8 mouse cellular contexts compared by ENCODE assay signal in genomic region chr8:105294776-105295175, GRCm38 (mm10). TPM values are rescaled to one million over a fixed set of nuclear protein-coding genes. Genes with fewer than 3 reads are reported as not detected.
DNase-seq lines count a peak whose midpoint lies in the region; ATAC-seq lines count a peak whose summit lies in the region.
"Had no signal": no experiment of that assay in that cellular context is flagged by ENCODE, and none has a peak within 500 bp of the region (broad histone marks: within the 10 kb centered on the region; RNA-seq: fewer than 3 reads in every experiment).

No protein-coding gene starts in this region.

- H3K4me3 ChIP-seq in hindbrain, embryonic 15.5 days = no peak overlapping the region
- no peak overlapping the region for H3K4me3 ChIP-seq in hindbrain, embryonic 16.5 days (ENCODE audit: low read length)
- H3K4me3 ChIP-seq in neural tube, embryonic 12.5 days = no peak overlapping the region
- 0 out of 2 replicates have a peak overlapping the region, but pooled peaks have one; percentile 11 for H3K4me3 ChIP-seq in limb, embryonic 13.5 days
- no peak overlapping the region for H3K4me3 ChIP-seq in neural tube, embryonic 14.5 days (ENCODE audit: low read depth, low read length)

- no peak for DNase-seq in neural tube, embryonic 10.5 days (ENCODE audit: extremely low spot score, low spot score)
- no peak for DNase-seq in thymus, postnatal 10 days (ENCODE audit: low spot score in 2 of 2)

- ATAC-seq in hindbrain, embryonic 15.5 days (ENCODE audit: low FRiP score, low read depth) = no peak
- ATAC-seq in hindbrain, embryonic 16.5 days = no peak
- ATAC-seq in neural tube, embryonic 12.5 days (ENCODE audit: low FRiP score, low read depth) = no peak
- ATAC-seq in limb, embryonic 13.5 days (ENCODE audit: low FRiP score, low read depth) = no peak
- no peak for ATAC-seq in neural tube, embryonic 14.5 days (ENCODE audit: low read depth)

- WGBS in hindbrain, embryonic 15.5 days = 72% methylated on average over 9 of the region's 9 CpGs
- 74% methylated on average over 9 of the region's 9 CpGs for WGBS in hindbrain, embryonic 16.5 days
- 70% methylated on average over 9 of the region's 9 CpGs for WGBS in neural tube, embryonic 12.5 days
- WGBS in limb, embryonic 13.5 days = 72% methylated on average over 9 of the region's 9 CpGs
- 76% methylated on average over 9 of the region's 9 CpGs for WGBS in neural tube, embryonic 14.5 days

- H3K4me2 ChIP-seq in hindbrain, embryonic 15.5 days = 0 out of 2 replicates have a peak overlapping the region, but pooled peaks have one; percentile 22
- no peak overlapping the region for H3K4me2 ChIP-seq in hindbrain, embryonic 16.5 days (ENCODE audit: low read length)
- peak overlapping the region; percentile 1; the same call in 1 of the 2 replicates for H3K4me2 ChIP-seq in neural tube, embryonic 12.5 days (replicated peaks)
- peak overlapping the region; percentile 31; the same call in 1 of the 2 replicates for H3K4me2 ChIP-seq in limb, embryonic 13.5 days (replicated peaks)
- peak overlapping the region; percentile 27; the same call in 1 of the 2 replicates for H3K4me2 ChIP-seq in neural tube, embryonic 14.5 days (ENCODE audit: low read depth, low read length)

- no peaks in the 10 kb centered on the region for H3K27me3 ChIP-seq in hindbrain, embryonic 15.5 days
- no peaks in the 10 kb centered on the region for H3K27me3 ChIP-seq in hindbrain, embryonic 16.5 days (replicated peaks; ENCODE audit: control insufficient read depth, insufficient read depth, low read length)
- peaks cover 18% of the 10 kb centered on the region for H3K27me3 ChIP-seq in neural tube, embryonic 12.5 days (replicated peaks)
- H3K27me3 ChIP-seq in limb, embryonic 13.5 days = peaks cover 26% of the 10 kb centered on the region
- no peaks in the 10 kb centered on the region for H3K27me3 ChIP-seq in neural tube, embryonic 14.5 days (ENCODE audit: control insufficient read depth, insufficient read depth, low read length)

- peaks cover 35% of the 10 kb centered on the region for H3K4me1 ChIP-seq in hindbrain, embryonic 15.5 days (replicated peaks)
- H3K4me1 ChIP-seq in hindbrain, embryonic 16.5 days (ENCODE audit: control insufficient read depth, insufficient read depth, low read depth, low read length) = peaks cover 26% of the 10 kb centered on the region
- peaks cover 25% of the 10 kb centered on the region for H3K4me1 ChIP-seq in neural tube, embryonic 12.5 days
- peaks cover 29% of the 10 kb centered on the region for H3K4me1 ChIP-seq in limb, embryonic 13.5 days
- H3K4me1 ChIP-seq in neural tube, embryonic 14.5 days (ENCODE audit: control insufficient read depth, insufficient read depth, low read length) = peaks cover 22% of the 10 kb centered on the region

- H3K36me3 ChIP-seq in hindbrain, embryonic 15.5 days = peaks cover 6% of the 10 kb centered on the region; the same call in 1 of the 2 replicates
- 0 out of 2 replicates have a peak, but pooled peaks cover 3% of the 10 kb centered on the region for H3K36me3 ChIP-seq in hindbrain, embryonic 16.5 days (ENCODE audit: control insufficient read depth, insufficient read depth, low read length)
- peaks cover 5% of the 10 kb centered on the region for H3K36me3 ChIP-seq in neural tube, embryonic 12.5 days
- H3K36me3 ChIP-seq in limb, embryonic 13.5 days = peaks cover 10% of the 10 kb centered on the region
- H3K36me3 ChIP-seq in neural tube, embryonic 14.5 days (ENCODE audit: control insufficient read depth, insufficient read depth, low read length) = peaks cover 2% of the 10 kb centered on the region; the same call in 1 of the 2 replicates

- H3K9me3 ChIP-seq in hindbrain, embryonic 15.5 days = no peaks in the 10 kb centered on the region
- H3K9me3 ChIP-seq in hindbrain, embryonic 16.5 days (ENCODE audit: control insufficient read depth, low read length) = no peaks in the 10 kb centered on the region
- no peaks in the 10 kb centered on the region for H3K9me3 ChIP-seq in neural tube, embryonic 12.5 days
- H3K9me3 ChIP-seq in limb, embryonic 13.5 days = no peaks in the 10 kb centered on the region
- no peaks in the 10 kb centered on the region for H3K9me3 ChIP-seq in neural tube, embryonic 14.5 days (ENCODE audit: control insufficient read depth, low read length)

- H3K9ac ChIP-seq in hindbrain, embryonic 15.5 days = no peak overlapping the region
- no peak overlapping the region for H3K9ac ChIP-seq in hindbrain, embryonic 16.5 days (ENCODE audit: low read depth, low read length)
- H3K9ac ChIP-seq in neural tube, embryonic 12.5 days = no peak overlapping the region
- peak overlapping the region; percentile 15; the same call in 1 of the 2 replicates for H3K9ac ChIP-seq in limb, embryonic 13.5 days
- H3K9ac ChIP-seq in neural tube, embryonic 14.5 days (replicated peaks; ENCODE audit: low read depth, low read length) = no peak overlapping the region

- H3K27ac ChIP-seq in hindbrain, embryonic 15.5 days (replicated peaks) = no peak overlapping the region
- no peak overlapping the region for H3K27ac ChIP-seq in hindbrain, embryonic 16.5 days (ENCODE audit: low read depth, low read length)
- H3K27ac ChIP-seq in neural tube, embryonic 12.5 days = no peak overlapping the region
- H3K27ac ChIP-seq in limb, embryonic 13.5 days = no peak overlapping the region
- no peak overlapping the region for H3K27ac ChIP-seq in neural tube, embryonic 14.5 days (ENCODE audit: low read depth, low read length)
- H3K27ac ChIP-seq: macrophage had no signal

RNA-seq across cellular contexts. Expression of gene Exoc3l, which starts 1.1 kb away (rescaled TPM):
- 11.6 and 14.2 TPM in 2 replicates for polyA plus RNA-seq in hindbrain, embryonic 15.5 days (2015; fragmentation: Nextera tagmentation; extraction: Ambion mirVana)
- polyA plus RNA-seq in hindbrain, embryonic 16.5 days (2015; fragmentation: Nextera tagmentation; extraction: Ambion mirVana) = 9.4 and 12.3 TPM in 2 replicates
- 15.9 and 16.3 TPM in 2 replicates for polyA plus RNA-seq in neural tube, embryonic 12.5 days (2016; fragmentation: Nextera tagmentation; extraction: Ambion mirVana)
- 8.3 and 9.1 TPM in 2 replicates for polyA plus RNA-seq in limb, embryonic 13.5 days (2015; fragmentation: Nextera tagmentation; extraction: Ambion mirVana)
- 8.0 and 12.5 TPM in 2 replicates for polyA plus RNA-seq in neural tube, embryonic 14.5 days (2014; fragmentation: Nextera tagmentation; extraction: Ambion mirVana)
- polyA plus RNA-seq: macrophage had no signal

RNA-seq across cellular contexts. Expression of gene E2f4, which starts 2.7 kb away (rescaled TPM):
- polyA plus RNA-seq in hindbrain, embryonic 15.5 days (2015; fragmentation: Nextera tagmentation; extraction: Ambion mirVana) = 44.0 and 51.0 TPM in 2 replicates
- 37.3 and 46.7 TPM in 2 replicates for polyA plus RNA-seq in hindbrain, embryonic 16.5 days (2015; fragmentation: Nextera tagmentation; extraction: Ambion mirVana)
- polyA plus RNA-seq in neural tube, embryonic 12.5 days (2016; fragmentation: Nextera tagmentation; extraction: Ambion mirVana) = 66.0 and 75.6 TPM in 2 replicates
- 73.6 and 75.4 TPM in 2 replicates for polyA plus RNA-seq in limb, embryonic 13.5 days (2015; fragmentation: Nextera tagmentation; extraction: Ambion mirVana)
- polyA plus RNA-seq in neural tube, embryonic 14.5 days (2014; fragmentation: Nextera tagmentation; extraction: Ambion mirVana) = 46.4 and 49.7 TPM in 2 replicates

RNA-seq across cellular contexts. Expression of gene 4931428F04Rik, which starts 5.1 kb away (rescaled TPM):
- polyA plus RNA-seq in hindbrain, embryonic 15.5 days (2015; fragmentation: Nextera tagmentation; extraction: Ambion mirVana) = 124 and 146 TPM in 2 replicates
- polyA plus RNA-seq in hindbrain, embryonic 16.5 days (2015; fragmentation: Nextera tagmentation; extraction: Ambion mirVana) = 126 and 153 TPM in 2 replicates
- 70.6 and 78.4 TPM in 2 replicates for polyA plus RNA-seq in neural tube, embryonic 12.5 days (2016; fragmentation: Nextera tagmentation; extraction: Ambion mirVana)
- polyA plus RNA-seq in limb, embryonic 13.5 days (2015; fragmentation: Nextera tagmentation; extraction: Ambion mirVana) = 16.3 TPM in 2 replicates
- 84.6 and 118 TPM in 2 replicates for polyA plus RNA-seq in neural tube, embryonic 14.5 days (2014; fragmentation: Nextera tagmentation; extraction: Ambion mirVana)

RNA-seq across cellular contexts. Expression of gene Elmo3, which starts 10.6 kb away (rescaled TPM):
- polyA plus RNA-seq in hindbrain, embryonic 15.5 days (2015; fragmentation: Nextera tagmentation; extraction: Ambion mirVana) = 1.3 and 1.5 TPM in 2 replicates
- polyA plus RNA-seq in hindbrain, embryonic 16.5 days (2015; fragmentation: Nextera tagmentation; extraction: Ambion mirVana) = 1.5 and 1.6 TPM in 2 replicates
- polyA plus RNA-seq in neural tube, embryonic 12.5 days (2016; fragmentation: Nextera tagmentation; extraction: Ambion mirVana) = 1.5 and 2.2 TPM in 2 replicates
- 3.9 and 5.1 TPM in 2 replicates for polyA plus RNA-seq in limb, embryonic 13.5 days (2015; fragmentation: Nextera tagmentation; extraction: Ambion mirVana)
- polyA plus RNA-seq in neural tube, embryonic 14.5 days (2014; fragmentation: Nextera tagmentation; extraction: Ambion mirVana) = 0.77 and 1.3 TPM in 2 replicates

RNA-seq across cellular contexts. Expression of gene Nol3, which starts 18.8 kb away (rescaled TPM):
- 5.2 and 5.7 TPM in 2 replicates for polyA plus RNA-seq in hindbrain, embryonic 15.5 days (2015; fragmentation: Nextera tagmentation; extraction: Ambion mirVana)
- 6.2 TPM in 2 replicates for polyA plus RNA-seq in hindbrain, embryonic 16.5 days (2015; fragmentation: Nextera tagmentation; extraction: Ambion mirVana)
- 3.5 and 4.3 TPM in 2 replicates for polyA plus RNA-seq in neural tube, embryonic 12.5 days (2016; fragmentation: Nextera tagmentation; extraction: Ambion mirVana)
- 2.7 and 3.1 TPM in 2 replicates for polyA plus RNA-seq in limb, embryonic 13.5 days (2015; fragmentation: Nextera tagmentation; extraction: Ambion mirVana)
- 5.5 and 5.9 TPM in 2 replicates for polyA plus RNA-seq in neural tube, embryonic 14.5 days (2014; fragmentation: Nextera tagmentation; extraction: Ambion mirVana)
